Mouse (Mus musculus) liver, embryonic 14.5 days (tissue): ENCODE measurements around the gene Rgs1. TPM values are rescaled to one million over a fixed set of nuclear protein-coding genes. Genes with fewer than 3 reads are reported as not detected.

ENCODE experiments used
- ATAC-seq: fragments of 200-750 bp; cut with Nextera tagmentation; 2 replicates; pipeline ENCODE4 v1.8.0; 2017; ENCODE audit warnings: moderate number of reproducible peaks, mild to moderate bottlenecking, moderate library complexity; ENCODE audit not compliant: insufficient read depth
- DNase-seq, 3 experiments: peaks; one replicate each; pipeline ENCODE4 v3.0.0-alpha.2; 2012 to 2013; ENCODE audit warnings: low read depth in 3 of 3, low spot score in 3 of 3
- H3K27ac ChIP-seq: fragments of 300-500 bp; sonication (generic); 2 replicates; pipeline ENCODE4 v1.5.1; 2014; ENCODE audit warnings: moderate library complexity, mild to moderate bottlenecking, control low read depth, inconsistent platforms
- H3K27me3 ChIP-seq: fragments of 300-500 bp; sonication (generic); 2 replicates; pipeline ENCODE4 v1.6.1; 2014; ENCODE audit warnings: mild to moderate bottlenecking, low read length, moderate library complexity; ENCODE audit not compliant: control insufficient read depth, insufficient read depth
- H3K36me3 ChIP-seq: fragments of 300-500 bp; sonication (generic); replicated peaks from 2 replicates; pipeline ENCODE4 v1.6.1; 2014; ENCODE audit warnings: low read depth; ENCODE audit not compliant: control insufficient read depth, insufficient read depth
- H3K4me1 ChIP-seq, 2 experiments: fragments of 200-500 bp in 1 of 2; fragments of 300-500 bp in 1 of 2; sonication (generic) in 1 of 2; replicated peaks; 2 replicates each; pipeline ENCODE4 v1.6.1; 2012 to 2014; ENCODE audit warnings: antibody characterized with exemption in 1 of 2, inconsistent platforms in 1 of 2, low read length in 1 of 2; ENCODE audit not compliant: control insufficient read depth in 2 of 2, insufficient read depth in 2 of 2
- H3K4me2 ChIP-seq: fragments of 300-500 bp; sonication (generic); 2 replicates; pipeline ENCODE4 v1.6.1; 2014; ENCODE audit warnings: low read depth, mild to moderate bottlenecking, control low read depth, moderate library complexity
- H3K4me3 ChIP-seq, 2 experiments: fragments of 200-500 bp in 1 of 2; fragments of 300-500 bp in 1 of 2; sonication (generic) in 1 of 2; 2 replicates each; pipeline ENCODE4 v1.5.1; 2012 to 2014; ENCODE audit warnings: low read depth in 2 of 2, low read length in 2 of 2, mild to moderate bottlenecking in 2 of 2, control low read depth in 1 of 2, inconsistent platforms in 1 of 2, moderate library complexity in 1 of 2; ENCODE audit not compliant: insufficient read depth in 1 of 2
- H3K9ac ChIP-seq: fragments of 300-500 bp; sonication (generic); replicated peaks from 2 replicates; pipeline ENCODE4 v1.6.1; 2014; ENCODE audit warnings: mild to moderate bottlenecking, control low read depth, moderate library complexity
- H3K9me3 ChIP-seq: fragments of 300-500 bp; sonication (generic); 2 replicates; pipeline ENCODE4 v1.6.1; 2016; ENCODE audit warnings: low read length, mixed read lengths; ENCODE audit not compliant: control insufficient read depth
- CTCF ChIP-seq: IDR thresholded peaks from 2 replicates; pipeline ENCODE4 v1.5.1; 2016; ENCODE audit warnings: antibody characterized with exemption, low read depth, control low read depth
- EP300 ChIP-seq: IDR thresholded peaks from 2 replicates; pipeline ENCODE4 v1.6.1; 2016; ENCODE audit warnings: antibody characterized with exemption, low read depth
- WGBS: fragments of 180-500 bp; shearing (Covaris S2); extraction: QIAGEN DNeasy Blood & Tissue Kit; methylation state at CpG from one replicate; pipeline ENCODE4 v1.1.7; 2014; ENCODE audit not compliant: insufficient replicate concordance; 5-methylcytosine and 5-hydroxymethylcytosine counted together
- polyA plus RNA-seq, 2 experiments: library from polyadenylated mRNA; depleted of rRNA in 1 of 2; stranded (reverse) in 1 of 2; unstranded in 1 of 2; fragments of >200 nt; fragmentation: Nextera tagmentation in 1 of 2; extraction: Ambion mirVana in 1 of 2; gene quantifications; 2 replicates each; pipeline versions ENCODE4 v1.2.1 to v1.2.3; 2012 to 2014

Rgs1 gene
- polyA plus RNA-seq, 2 experiments: 0.20 to 0.38 TPM

GRCm38 (mm10) chr1:144197684-144198083, 51.4 kb downstream of the Rgs1 start:
- Histone ChIP-seq H3K27ac (no peak overlapping the region), H3K4me3 (no peak overlapping the region), H3K36me3 (no peaks in the 10 kb centered on the region), H3K4me2 (no peak overlapping the region), H3K27me3 (no peaks in the 10 kb centered on the region), H3K9me3 (no peaks in the 10 kb centered on the region), H3K9ac (no peak overlapping the region), H3K4me1 (no peaks in the 10 kb centered on the region)
- DNase-seq (peak; percentile 11 to 22 (median 18)), ATAC-seq (no peak)
- 26% methylated on average over 3 of the region's 3 CpGs for WGBS
- TF ChIP-seq EP300 (no peak), CTCF (peak; percentile 64)

Other genes with a start within 250 kb of the Rgs1 start
- gene Rgs2, start 245.1 kb downstream of the Rgs1 start, polyA plus RNA-seq (2012; rRNA removed): 1.6 and 3.4 TPM in 2 replicates
- gene Rgs2, start 245.1 kb downstream of the Rgs1 start, polyA plus RNA-seq (2014; fragmentation: Nextera tagmentation; extraction: Ambion mirVana): 6.8 and 8.2 TPM in 2 replicates
- gene Rgs13, start 71.9 kb downstream of the Rgs1 start, polyA plus RNA-seq (2012; rRNA removed): not detected in 2 replicates
- not detected in 2 replicates for gene Rgs13, start 71.9 kb downstream of the Rgs1 start, polyA plus RNA-seq (2014; fragmentation: Nextera tagmentation; extraction: Ambion mirVana)